In genomic region chr2:11623726-11624125, GRCm38 (mm10) we compare ENCODE assay signal across 32 mouse cellular contexts. TPM values are rescaled to one million over a fixed set of nuclear protein-coding genes. Genes with fewer than 3 reads are reported as not detected.
DNase-seq lines count a peak whose midpoint lies in the region; TF ChIP-seq lines count a peak whose summit lies in the region.
"Had no signal": no experiment of that assay in that cellular context is flagged by ENCODE, and none has a peak within 500 bp of the region (broad histone marks: within the 10 kb centered on the region; RNA-seq: fewer than 3 reads in every experiment).

No protein-coding gene starts in this region.

- TF ChIP-seq EP300 in CH12.LX (IDR thresholded peaks at IDR 0.05; ENCODE audit: low read length) = no peak

- no peak overlapping the region for H3K9ac ChIP-seq in CH12.LX (ENCODE audit: insufficient read depth, low read depth)
- H3K9ac ChIP-seq: embryonic facial prominence, embryonic 13.5 days; embryonic facial prominence, embryonic 15.5 days; forebrain, embryonic 12.5 days had no signal

- TF ChIP-seq CTCF in CH12.LX (conservative IDR thresholded peaks at IDR 0.05 in 1 of 2, IDR thresholded peaks at IDR 0.05 in 1 of 2; ENCODE audit: low read depth in 2 of 2, low read length in 2 of 2) = no peak

- no peak for TF ChIP-seq RAD21 in CH12.LX (IDR thresholded peaks at IDR 0.05; ENCODE audit: low read depth, low read length)

- DNase-seq in 3T3-L1 (ENCODE audit: low read depth, low spot score) (peak; percentile 53), CH12.LX (ENCODE audit: extremely low read depth) (no peak)
- DNase-seq in CD4-positive, CD25-positive, alpha-beta regulatory T cell, adult 2 months (ENCODE audit: low read depth, low spot score) = peak; percentile 47
- peak; percentile 82 for DNase-seq in induced T-regulatory cell, adult 2 months (ENCODE audit: low read depth)
- DNase-seq in layer of hippocampus, postnatal 36 days = no peak
- DNase-seq in left cerebral cortex, postnatal 25 days (ENCODE audit: low spot score in 2 of 2) = no peak
- DNase-seq in kidney, postnatal 14 days = no peak
- DNase-seq: adrenal gland, adult 8-10 months; adrenal gland, postnatal 14 days; adrenal gland, postnatal 36 days; B cell, adult 2 months; cerebellum, adult 11-12 months; cerebellum, adult 2 months; cerebellum, adult 9-10 months; cerebellum, postnatal 10 days; cerebellum, postnatal 25 days; embryo, embryonic 11 days had no signal

- no peak overlapping the region for H3K4me3 ChIP-seq in CH12.LX (replicated peaks in 1 of 3; ENCODE audit: low read depth in 2 of 3, low read length in 2 of 3, poor library complexity in 1 of 3)
- H3K4me3 ChIP-seq: embryonic facial prominence, embryonic 13.5 days; embryonic facial prominence, embryonic 15.5 days; erythroblast, embryonic 14.5 days; forebrain, embryonic 10.5 days; forebrain, embryonic 12.5 days had no signal

- peaks cover 11 to 28% of the 10 kb centered on the region in 2 experiments for H3K4me1 ChIP-seq in CH12.LX (ENCODE audit: control insufficient read depth in 1 of 2, insufficient read depth in 2 of 2)
- H3K4me1 ChIP-seq: embryonic facial prominence, embryonic 13.5 days; embryonic facial prominence, embryonic 15.5 days; forebrain, embryonic 10.5 days; forebrain, embryonic 12.5 days had no signal

- TF ChIP-seq POLR2A in CH12.LX (IDR thresholded peaks at IDR 0.05; ENCODE audit: low read depth, low read length) = no peak

- no peaks in the 10 kb centered on the region for H3K36me3 ChIP-seq in CH12.LX (replicated peaks in 1 of 2; ENCODE audit: control insufficient read depth in 1 of 2, insufficient read depth in 1 of 2, low read length in 1 of 2)
- H3K36me3 ChIP-seq: embryonic facial prominence, embryonic 13.5 days; embryonic facial prominence, embryonic 15.5 days; forebrain, embryonic 10.5 days; forebrain, embryonic 12.5 days had no signal

- no peak overlapping the region for H3K4me2 ChIP-seq in CH12.LX (ENCODE audit: insufficient read depth, low read depth, poor library complexity, severe bottlenecking)
- H3K4me2 ChIP-seq: embryonic facial prominence, embryonic 13.5 days; embryonic facial prominence, embryonic 15.5 days; forebrain, embryonic 12.5 days had no signal

- in situ Hi-C loops in CH12.LX (cut with MboI; ENCODE audit: low pct_ligation_motif_present, low pct_unique_long_range_greater_than_20kb, low sequenced_read_pairs) = no loop called here

- dilution Hi-C loops in CH12.LX (cut with MboI; ENCODE audit: extremely low pct_ligation_motif_present, extremely low pct_unique_long_range_greater_than_20kb, low sequenced_read_pairs) = no loop called here

- H3K27me3 ChIP-seq in CH12.LX (replicated peaks) = no peaks in the 10 kb centered on the region
- H3K27me3 ChIP-seq: embryonic facial prominence, embryonic 13.5 days; embryonic facial prominence, embryonic 15.5 days; forebrain, embryonic 12.5 days had no signal

- intact Hi-C loops in left cerebral cortex, postnatal 25 days (cut with DNase I) = no loop called here

- no peak overlapping the region for H3K27ac ChIP-seq in CH12.LX (ENCODE audit: insufficient read depth, low read depth)
- H3K27ac ChIP-seq: embryonic facial prominence, embryonic 13.5 days; embryonic facial prominence, embryonic 15.5 days; forebrain, embryonic 10.5 days; forebrain, embryonic 12.5 days had no signal

- no peaks in the 10 kb centered on the region for H3K79me2 ChIP-seq in CH12.LX (replicated peaks; ENCODE audit: control insufficient read depth, extremely low read depth, insufficient read depth, poor library complexity, severe bottlenecking)

- no peaks in the 10 kb centered on the region for H3K9me3 ChIP-seq in CH12.LX (replicated peaks; ENCODE audit: low read length)
- H3K9me3 ChIP-seq: embryonic facial prominence, embryonic 13.5 days; embryonic facial prominence, embryonic 15.5 days; forebrain, embryonic 10.5 days; forebrain, embryonic 12.5 days had no signal

TF ChIP-seq in CH12.LX, 34 proteins besides CTCF, POLR2A, EP300 and RAD21:
- TF ChIP-seq HCFC1 (IDR thresholded peaks at IDR 0.05; ENCODE audit: low read depth, low read length) = no peak
- TF ChIP-seq MXI1 (IDR thresholded peaks at IDR 0.05; ENCODE audit: low read depth, low read length) = 0 out of 2 replicates have a peak, but pooled peaks have one; percentile 32
- TF ChIP-seq ZMIZ1 (IDR thresholded peaks at IDR 0.05; ENCODE audit: low read depth, low read length) = no peak

RNA-seq across cellular contexts. Expression of gene Gm17490, which starts 2.3 kb away (rescaled TPM):
- not detected in 2 replicates for total RNA-seq in CH12.LX (2012; rRNA removed)
- not detected in 2 replicates for total RNA-seq in CH12.LX (2014; rRNA removed)
- not detected in 2 replicates for polyA plus RNA-seq in CH12.LX (2012; ENCODE audit: insufficient read length, low read depth)
- total RNA-seq in layer of hippocampus, postnatal 36 days (2021) = not detected
- total RNA-seq in left cerebral cortex, postnatal 25 days (2021) = not detected
- total RNA-seq: adrenal gland, adult 18-20 months; adrenal gland, adult 8-10 months; adrenal gland, postnatal 14 days; adrenal gland, postnatal 36 days; common myeloid progenitor, adult 5-6 weeks; ES-E14; MEL had no signal
- polyA plus RNA-seq: activated CD4-positive, CD25-positive, alpha-beta regulatory T cell, adult 4 months; cerebellum, adult 2 months; embryonic facial prominence, embryonic 11.5 days; embryonic facial prominence, embryonic 13.5 days; embryonic facial prominence, embryonic 15.5 days; erythroblast, embryonic 14.5 days; forebrain, embryonic 10.5 days; forebrain, embryonic 12.5 days; forebrain, embryonic 14.5 days; forebrain, embryonic 16.5 days; frontal cortex, adult 2 months; Patski had no signal

RNA-seq across cellular contexts. Expression of gene Il2ra, which starts 18.9 kb away (rescaled TPM):
- total RNA-seq in CH12.LX (2012; rRNA removed) = 5.5 and 6.0 TPM in 2 replicates
- total RNA-seq in CH12.LX (2014; rRNA removed) = 4.8 and 6.3 TPM in 2 replicates
- polyA plus RNA-seq in CH12.LX (2012; ENCODE audit: insufficient read length, low read depth) = 8.7 and 8.8 TPM in 2 replicates
- total RNA-seq in layer of hippocampus, postnatal 36 days (2021) = under 1 TPM; 0.10 to 0.35 TPM
- total RNA-seq in left cerebral cortex, postnatal 25 days (2021) = not detected
- total RNA-seq: common myeloid progenitor, adult 5-6 weeks; ES-E14; MEL had no signal
- polyA plus RNA-seq: embryonic facial prominence, embryonic 11.5 days; embryonic facial prominence, embryonic 13.5 days; embryonic facial prominence, embryonic 15.5 days; forebrain, embryonic 10.5 days; forebrain, embryonic 12.5 days; forebrain, embryonic 14.5 days; forebrain, embryonic 16.5 days; Patski had no signal

RNA-seq across cellular contexts. Expression of gene Rbm17, which starts 19.8 kb away (rescaled TPM):
- total RNA-seq in CH12.LX (2012; rRNA removed) = 199 and 248 TPM in 2 replicates
- total RNA-seq in CH12.LX (2014; rRNA removed) = 239 and 244 TPM in 2 replicates
- 344 and 405 TPM in 2 replicates for polyA plus RNA-seq in CH12.LX (2012; ENCODE audit: insufficient read length, low read depth)
- 10 to 100 TPM; 72.4 to 86.0 TPM for total RNA-seq in layer of hippocampus, postnatal 36 days (2021)
- 10 to 100 TPM; 73.5 to 87.7 TPM for total RNA-seq in left cerebral cortex, postnatal 25 days (2021)

Comparison
In these comparisons a context has a peak if more than half of its experiments do, and no peak if none do; other contexts are left out.
1. DNase-seq: peak in 3T3-L1 (single experiment), CD4-positive, CD25-positive, alpha-beta regulatory T cell, adult 2 months (single experiment) and induced T-regulatory cell, adult 2 months (single experiment); none in CH12.LX (single experiment), layer of hippocampus, postnatal 36 days (0 of 2), left cerebral cortex, postnatal 25 days (0 of 2) and kidney, postnatal 14 days (single experiment).
2. RNA of gene Il2ra, which starts 18.9 kb away (total RNA-seq): 4.8 to 6.3 TPM in CH12.LX; 0.10 to 0.35 TPM in layer of hippocampus, postnatal 36 days and not detected in left cerebral cortex, postnatal 25 days; every median in the first group is over 4 times any median in the second.